Mouse (Mus musculus) midbrain, embryonic 11.5 days (tissue): ENCODE results near the gene Abraxas1. TPM values are rescaled to one million over a fixed set of nuclear protein-coding genes. Genes with fewer than 3 reads are reported as not detected.

Experiments used
- ATAC-seq: fragments of 200-750 bp; cut with Nextera tagmentation; 2 replicates; pipeline ENCODE4 v1.8.0; 2017; ENCODE audit warnings: moderate TSS enrichment, moderate library complexity; ENCODE audit not compliant: low FRiP score
- DNase-seq: peaks from one replicate; pipeline ENCODE4 v3.0.0; 2015; ENCODE audit warnings: low spot score; ENCODE audit errors: missing footprints
- H3K27ac ChIP-seq: fragments of 300-500 bp; sonication (generic); 2 replicates; pipeline ENCODE4 v1.5.1; 2014; ENCODE audit warnings: low read depth, low read length
- H3K27me3 ChIP-seq: fragments of 300-500 bp; sonication (generic); 2 replicates; pipeline ENCODE4 v1.6.1; 2014; ENCODE audit warnings: mild to moderate bottlenecking, low read length, moderate library complexity, mixed read lengths; ENCODE audit not compliant: control insufficient read depth, insufficient read depth
- H3K36me3 ChIP-seq: fragments of 300-500 bp; sonication (generic); 2 replicates; pipeline ENCODE4 v1.6.1; 2014; ENCODE audit warnings: mild to moderate bottlenecking, low read length, moderate library complexity, mixed read lengths; ENCODE audit not compliant: control insufficient read depth, insufficient read depth
- H3K4me1 ChIP-seq: fragments of 300-500 bp; sonication (generic); 2 replicates; pipeline ENCODE4 v1.6.1; 2014; ENCODE audit warnings: low read length; ENCODE audit not compliant: control insufficient read depth, insufficient read depth
- H3K4me2 ChIP-seq: fragments of 300-500 bp; sonication (generic); 2 replicates; pipeline ENCODE4 v1.6.1; 2014; ENCODE audit warnings: mild to moderate bottlenecking, moderate library complexity
- H3K4me3 ChIP-seq: fragments of 300-500 bp; sonication (generic); 2 replicates; pipeline ENCODE4 v1.5.1; 2014; ENCODE audit warnings: low read depth, low read length
- H3K9ac ChIP-seq: fragments of 300-500 bp; sonication (generic); 2 replicates; pipeline ENCODE4 v1.6.1; 2014; ENCODE audit warnings: low read length
- H3K9me3 ChIP-seq: fragments of 300-500 bp; sonication (generic); 2 replicates; pipeline ENCODE4 v1.6.1; 2016; ENCODE audit warnings: low read length; ENCODE audit not compliant: control insufficient read depth
- WGBS: fragments of 180-500 bp; shearing (Covaris S2); extraction: QIAGEN DNeasy Blood & Tissue Kit; methylation state at CpG from one replicate; pipeline ENCODE4 v1.1.7; 2014; 5-methylcytosine and 5-hydroxymethylcytosine counted together
- polyA plus RNA-seq: library from polyadenylated mRNA; unstranded; fragments of >200 nt; fragmentation: Nextera tagmentation; extraction: Ambion mirVana; gene quantifications from 2 replicates; pipeline ENCODE4 v1.2.1, GENCODE M21; 2014

Gene Abraxas1
- polyA plus RNA-seq: 23.3 and 28.9 TPM in 2 replicates

- ATAC-seq (peak; percentile 97), DNase-seq (peak; percentile 97)
- peak within 1 kb of the TSS; percentile 60 for H3K4me2 ChIP-seq
- H3K36me3 ChIP-seq: no peaks in the 10 kb centered on the region
- peak within 1 kb of the TSS; percentile 54; the same call in 1 of the 2 replicates for H3K27ac ChIP-seq
- no peaks in the 10 kb centered on the region for H3K27me3 ChIP-seq
- H3K9ac ChIP-seq: peak within 1 kb of the TSS; percentile 96
- H3K4me3 ChIP-seq: peak within 1 kb of the TSS; percentile 73
- no peaks in the 10 kb centered on the region for H3K9me3 ChIP-seq
- peaks cover 3% of the 10 kb centered on the region; the same call in 1 of the 2 replicates for H3K4me1 ChIP-seq
- under 1% methylated on average over 63 of the region's 63 CpGs for WGBS
These were observed at the start of gene Abraxas1 for GRCm38 (mm10) chr5:100820483-100821184. Gene Abraxas1 (minus strand): TSS chr5:100820965.

- Histone ChIP-seq H3K4me3 (no peak overlapping the region), H3K9ac (no peak overlapping the region), H3K27me3 (no peaks in the 10 kb centered on the region), H3K27ac (no peak overlapping the region), H3K4me2 (no peak overlapping the region), H3K9me3 (no peaks in the 10 kb centered on the region), H3K4me1 (no peaks in the 10 kb centered on the region), H3K36me3 (no peaks in the 10 kb centered on the region)
- ATAC-seq (no peak), DNase-seq (no peak)
- 65% methylated on average over 4 of the region's 4 CpGs for WGBS
These were observed 48.6 kb upstream of the Abraxas1 start for GRCm38 (mm10) chr5:100869197-100869895.

GRCm38 (mm10) chr5:100866183-100866582 lies 45.4 kb upstream of the Abraxas1 start:
- Histone ChIP-seq H3K9me3 (no peaks in the 10 kb centered on the region), H3K4me3 (no peak overlapping the region), H3K27me3 (no peaks in the 10 kb centered on the region), H3K9ac (no peak overlapping the region), H3K4me2 (no peak overlapping the region), H3K27ac (no peak overlapping the region), H3K36me3 (no peaks in the 10 kb centered on the region), H3K4me1 (no peaks in the 10 kb centered on the region)
- no peak for DNase-seq
- no peak for ATAC-seq
- 88% methylated on average over 2 of the region's 2 CpGs for WGBS

- no peak overlapping the region for H3K4me3 ChIP-seq
- DNase-seq (no peak), ATAC-seq (no peak)
- 90% methylated on average over 6 of the region's 6 CpGs for WGBS
- no peaks in the 10 kb centered on the region for H3K27me3 ChIP-seq
- H3K36me3 ChIP-seq: no peaks in the 10 kb centered on the region
- no peaks in the 10 kb centered on the region for H3K4me1 ChIP-seq
- H3K9me3 ChIP-seq: no peaks in the 10 kb centered on the region
- H3K27ac ChIP-seq: no peak overlapping the region
- H3K9ac ChIP-seq: no peak overlapping the region
- H3K4me2 ChIP-seq: no peak overlapping the region
These were observed 43.7 kb upstream of the Abraxas1 start for GRCm38 (mm10) chr5:100864438-100864837.

- Histone ChIP-seq H3K9ac (no peak overlapping the region), H3K4me1 (no peaks in the 10 kb centered on the region), H3K36me3 (no peaks in the 10 kb centered on the region), H3K4me2 (no peak overlapping the region), H3K27ac (no peak overlapping the region), H3K9me3 (no peaks in the 10 kb centered on the region), H3K4me3 (no peak overlapping the region), H3K27me3 (no peaks in the 10 kb centered on the region)
- DNase-seq: no peak
- ATAC-seq: no peak
- WGBS: 62% methylated on average over 2 of the region's 2 CpGs
These were observed 42.3 kb upstream of the Abraxas1 start for GRCm38 (mm10) chr5:100863091-100863490.

GRCm38 (mm10) chr5:100861811-100862210 lies 41.0 kb upstream of the Abraxas1 start:
- WGBS: 85% methylated on average over 7 of the region's 7 CpGs
- H3K4me2 ChIP-seq: no peak overlapping the region
- no peak for ATAC-seq
- no peak overlapping the region for H3K4me3 ChIP-seq
- H3K27me3 ChIP-seq: no peaks in the 10 kb centered on the region
- no peaks in the 10 kb centered on the region for H3K9me3 ChIP-seq
- no peaks in the 10 kb centered on the region for H3K36me3 ChIP-seq
- no peaks in the 10 kb centered on the region for H3K4me1 ChIP-seq
- H3K9ac ChIP-seq: no peak overlapping the region
- H3K27ac ChIP-seq: no peak overlapping the region
- no peak for DNase-seq

- H3K4me3 ChIP-seq: no peak overlapping the region
- no peak overlapping the region for H3K9ac ChIP-seq
- DNase-seq (no peak), ATAC-seq (no peak)
- no peaks in the 10 kb centered on the region for H3K9me3 ChIP-seq
- no peaks in the 10 kb centered on the region for H3K27me3 ChIP-seq
- no peak overlapping the region for H3K4me2 ChIP-seq
- WGBS: 77% methylated on average over 4 of the region's 4 CpGs
- H3K27ac ChIP-seq: no peak overlapping the region
- no peaks in the 10 kb centered on the region for H3K36me3 ChIP-seq
- H3K4me1 ChIP-seq: no peaks in the 10 kb centered on the region
These were observed 40.4 kb upstream of the Abraxas1 start for GRCm38 (mm10) chr5:100861140-100861539.

- H3K9me3 ChIP-seq: no peaks in the 10 kb centered on the region
- 80% methylated on average over 12 of the region's 12 CpGs for WGBS
These were observed 39.8 kb upstream of the Abraxas1 start for GRCm38 (mm10) chr5:100860417-100861053.

GRCm38 (mm10) chr5:100856552-100856951 lies 35.8 kb upstream of the Abraxas1 start:
- WGBS: 81% methylated on average over 3 of the region's 3 CpGs
- DNase-seq: no peak
- no peak for ATAC-seq
- H3K9me3 ChIP-seq: no peaks in the 10 kb centered on the region
- H3K36me3 ChIP-seq: no peaks in the 10 kb centered on the region
- H3K4me1 ChIP-seq: no peaks in the 10 kb centered on the region
- no peak overlapping the region for H3K27ac ChIP-seq
- H3K9ac ChIP-seq: no peak overlapping the region
- no peak overlapping the region for H3K4me3 ChIP-seq
- H3K4me2 ChIP-seq: no peak overlapping the region
- H3K27me3 ChIP-seq: no peaks in the 10 kb centered on the region

More at GRCm38 (mm10) chr5:100860417-100861053, 39.8 kb upstream of the Abraxas1 start:
- H3K27ac ChIP-seq: no peak overlapping the region
- no peaks in the 10 kb centered on the region for H3K27me3 ChIP-seq
- H3K9ac ChIP-seq: no peak overlapping the region
- H3K4me2 ChIP-seq: no peak overlapping the region
- no peak for DNase-seq
- no peak overlapping the region for H3K4me3 ChIP-seq
- ATAC-seq: no peak
- H3K4me1 ChIP-seq: no peaks in the 10 kb centered on the region
- H3K36me3 ChIP-seq: no peaks in the 10 kb centered on the region
